Mouse (Mus musculus) neural tube, embryonic 11.5 days (tissue): ENCODE measurements around the gene Exoc3l. TPM values are rescaled to one million over a fixed set of nuclear protein-coding genes. Genes with fewer than 3 reads are reported as not detected.

ENCODE experiments used
- ATAC-seq: fragments of 200-750 bp; cut with Nextera tagmentation; 2 replicates; pipeline ENCODE4 v1.8.0; 2017; ENCODE audit warnings: moderate number of reproducible peaks, mild to moderate bottlenecking, moderate TSS enrichment, moderate library complexity; ENCODE audit not compliant: insufficient read depth, low FRiP score, low TSS enrichment
- DNase-seq: peaks from one replicate; pipeline ENCODE4 v3.0.0-alpha.2; 2015; ENCODE audit warnings: low spot score
- H3K27ac ChIP-seq: fragments of 300-500 bp; sonication (generic); 2 replicates; pipeline ENCODE4 v1.5.1; 2014; ENCODE audit warnings: low read depth, mild to moderate bottlenecking, low read length
- H3K27me3 ChIP-seq: fragments of 300-500 bp; sonication (generic); 2 replicates; pipeline ENCODE4 v1.6.1; 2014; ENCODE audit warnings: mild to moderate bottlenecking, low read length, mixed read lengths; ENCODE audit not compliant: control insufficient read depth, insufficient read depth
- H3K36me3 ChIP-seq: fragments of 300-500 bp; sonication (generic); 2 replicates; pipeline ENCODE4 v1.6.1; 2014; ENCODE audit warnings: mild to moderate bottlenecking, low read length, moderate library complexity, mixed read lengths; ENCODE audit not compliant: control insufficient read depth, insufficient read depth
- H3K4me1 ChIP-seq: fragments of 300-500 bp; sonication (generic); 2 replicates; pipeline ENCODE4 v1.6.1; 2014; ENCODE audit warnings: low read length, mixed read lengths; ENCODE audit not compliant: control insufficient read depth, insufficient read depth
- H3K4me2 ChIP-seq: fragments of 300-500 bp; sonication (generic); 2 replicates; pipeline ENCODE4 v1.6.1; 2014; ENCODE audit warnings: low read depth, mild to moderate bottlenecking, moderate library complexity
- H3K4me3 ChIP-seq: fragments of 300-500 bp; sonication (generic); 2 replicates; pipeline ENCODE4 v1.5.1; 2014; ENCODE audit warnings: low read depth, low read length
- H3K9ac ChIP-seq: fragments of 300-500 bp; sonication (generic); 2 replicates; pipeline ENCODE4 v1.6.1; 2014; ENCODE audit warnings: mild to moderate bottlenecking, low read length
- H3K9me3 ChIP-seq: fragments of 300-500 bp; sonication (generic); 2 replicates; pipeline ENCODE4 v1.6.1; 2016; ENCODE audit warnings: low read length; ENCODE audit not compliant: control insufficient read depth
- WGBS: fragments of 180-500 bp; shearing (Covaris S2); extraction: QIAGEN DNeasy Blood & Tissue Kit; methylation state at CpG from one replicate; pipeline ENCODE4 v1.1.7; 2014; 5-methylcytosine and 5-hydroxymethylcytosine counted together
- polyA plus RNA-seq: library from polyadenylated mRNA; unstranded; fragments of >200 nt; fragmentation: Nextera tagmentation; extraction: Ambion mirVana; gene quantifications from 2 replicates; pipeline ENCODE4 v1.2.1, GENCODE M21; 2014

Exoc3l gene
- polyA plus RNA-seq, 1 experiment from 2014 or later = 12.1 TPM

DNA sequence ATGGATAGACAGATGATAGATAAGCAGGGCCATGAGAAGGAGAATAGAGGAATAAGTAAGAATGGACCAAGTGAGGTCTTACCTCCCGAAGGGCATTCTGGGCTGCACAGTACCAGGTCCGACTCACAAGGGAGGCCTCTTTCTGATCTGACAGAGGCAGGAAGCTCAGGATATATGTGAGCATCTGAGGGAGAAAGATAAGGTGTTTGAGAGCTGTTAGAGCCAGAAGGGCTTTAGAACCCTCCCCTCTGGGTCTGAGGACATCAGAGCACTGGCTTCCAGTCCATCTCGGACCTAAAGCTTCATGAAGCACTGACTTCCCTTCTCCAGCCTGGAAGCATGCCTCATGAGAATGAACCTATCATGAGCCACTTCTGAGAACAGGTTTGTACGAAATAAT, 27.3 kb upstream of the Exoc3l start:
- no peak for DNase-seq
- peaks cover 9% of the 10 kb centered on the region for H3K4me1 ChIP-seq
- H3K9me3 ChIP-seq = no peaks in the 10 kb centered on the region
- no peak overlapping the region for H3K9ac ChIP-seq
- no peak overlapping the region for H3K27ac ChIP-seq
- peaks cover 2% of the 10 kb centered on the region for H3K36me3 ChIP-seq
- WGBS = 89% methylated on average over 4 of the region's 4 CpGs
- ATAC-seq = no peak
- no peak overlapping the region for H3K4me2 ChIP-seq
- H3K4me3 ChIP-seq = no peak overlapping the region
- no peaks in the 10 kb centered on the region for H3K27me3 ChIP-seq

DNA sequence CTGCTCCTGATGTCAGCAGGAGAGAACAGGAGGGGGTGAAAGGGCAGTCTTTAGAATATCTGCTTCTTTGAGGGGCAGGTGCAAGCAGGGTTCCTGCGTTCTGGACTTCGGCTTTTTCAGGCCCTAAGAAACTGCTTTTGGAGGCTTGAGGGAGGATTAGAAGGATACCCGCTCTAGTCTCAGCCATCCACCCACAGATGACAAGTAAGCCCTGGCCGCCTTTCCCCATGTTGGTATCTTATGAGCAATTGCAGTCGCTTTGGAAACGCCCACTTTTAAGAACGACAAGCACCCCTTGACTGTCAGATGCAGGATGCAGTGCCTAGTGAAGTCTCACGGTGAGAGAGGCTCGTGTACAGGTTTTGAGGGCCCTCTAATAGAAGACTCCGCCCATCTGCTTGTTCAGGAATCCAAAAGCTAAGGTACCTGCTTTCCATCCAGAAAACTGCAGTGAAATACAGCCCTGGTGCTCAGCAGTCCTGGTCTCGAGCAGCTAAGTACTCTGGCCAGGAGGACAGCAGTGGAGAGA, 22.8 kb upstream of the Exoc3l start:
- Histone ChIP-seq H3K4me3 (no peak overlapping the region), H3K9me3 (no peaks in the 10 kb centered on the region), H3K4me2 (no peak overlapping the region), H3K4me1 (no peaks in the 10 kb centered on the region), H3K36me3 (peaks cover 13% of the 10 kb centered on the region), H3K27ac (no peak overlapping the region), H3K27me3 (no peaks in the 10 kb centered on the region), H3K9ac (no peak overlapping the region)
- no peak for ATAC-seq
- 85% methylated on average over 11 of the region's 11 CpGs for WGBS
- DNase-seq = no peak

DNA sequence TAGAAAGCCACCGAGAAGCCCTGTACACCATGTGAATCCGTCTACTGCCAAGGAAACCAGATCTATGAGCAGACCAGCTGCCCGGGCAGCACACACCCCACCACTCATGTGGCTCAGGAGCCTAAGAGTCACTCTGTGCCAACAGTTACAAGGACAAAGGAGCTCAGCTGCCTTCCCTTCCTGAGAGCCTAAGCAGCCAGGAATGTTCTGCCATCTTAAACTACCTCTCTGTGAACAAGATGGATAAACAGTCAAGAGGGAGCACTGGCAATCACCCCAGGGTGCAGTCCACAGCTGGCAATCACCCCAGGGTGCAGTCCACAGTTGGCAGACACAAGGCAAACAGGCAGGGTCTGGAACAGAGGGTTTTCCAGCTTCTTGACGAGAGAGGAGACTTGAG, 22.0 kb upstream of the Exoc3l start:
- Histone ChIP-seq H3K27me3 (no peaks in the 10 kb centered on the region), H3K27ac (no peak overlapping the region), H3K9me3 (no peaks in the 10 kb centered on the region), H3K4me2 (no peak overlapping the region), H3K36me3 (peaks cover 13% of the 10 kb centered on the region), H3K9ac (no peak overlapping the region), H3K4me1 (no peaks in the 10 kb centered on the region), H3K4me3 (no peak overlapping the region)
- WGBS = 95% methylated on average over 4 of the region's 4 CpGs
- no peak for ATAC-seq
- DNase-seq = no peak

DNA sequence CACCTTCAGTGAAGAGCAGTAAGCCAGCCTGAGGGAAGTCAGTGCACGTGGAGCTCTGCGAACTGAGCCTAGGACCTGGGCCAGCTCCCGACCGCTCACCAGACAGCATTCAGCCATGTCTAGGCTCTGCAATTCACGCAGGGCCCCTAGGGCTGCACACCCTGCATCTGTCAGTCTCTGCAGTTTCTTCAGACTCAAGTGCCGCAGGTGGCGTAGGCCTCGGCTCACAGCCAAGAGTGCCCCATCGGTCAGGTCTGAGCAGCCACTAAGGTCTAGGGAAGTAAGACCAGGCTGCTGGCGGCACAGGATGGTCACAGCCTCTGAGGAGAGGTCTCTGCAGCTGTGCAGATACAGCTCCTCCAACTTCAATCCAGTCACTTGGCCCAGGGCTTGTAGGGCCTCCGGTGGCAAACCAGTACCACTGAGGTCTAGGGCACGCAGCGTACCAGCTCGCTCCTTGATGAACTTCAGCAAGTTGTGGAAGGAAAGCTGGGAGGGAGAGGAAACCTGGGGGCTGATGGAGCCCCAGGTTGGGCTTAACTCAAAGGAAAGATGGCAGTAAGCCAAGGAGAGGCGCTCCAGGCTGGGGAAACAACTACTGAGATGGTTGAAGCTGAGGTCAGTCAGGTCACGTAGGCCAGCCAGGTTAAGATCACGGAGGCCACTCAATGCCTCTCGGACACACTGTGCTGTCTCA, 19.3 kb upstream of the Exoc3l start:
- DNase-seq (no peak), ATAC-seq (no peak)
- Histone ChIP-seq H3K27me3 (no peaks in the 10 kb centered on the region), H3K4me3 (no peak overlapping the region), H3K27ac (no peak overlapping the region), H3K9me3 (no peaks in the 10 kb centered on the region), H3K9ac (no peak overlapping the region), H3K4me1 (no peaks in the 10 kb centered on the region), H3K36me3 (peaks cover 13% of the 10 kb centered on the region), H3K4me2 (no peak overlapping the region)
- WGBS = 92% methylated on average over 18 of the region's 18 CpGs

DNA sequence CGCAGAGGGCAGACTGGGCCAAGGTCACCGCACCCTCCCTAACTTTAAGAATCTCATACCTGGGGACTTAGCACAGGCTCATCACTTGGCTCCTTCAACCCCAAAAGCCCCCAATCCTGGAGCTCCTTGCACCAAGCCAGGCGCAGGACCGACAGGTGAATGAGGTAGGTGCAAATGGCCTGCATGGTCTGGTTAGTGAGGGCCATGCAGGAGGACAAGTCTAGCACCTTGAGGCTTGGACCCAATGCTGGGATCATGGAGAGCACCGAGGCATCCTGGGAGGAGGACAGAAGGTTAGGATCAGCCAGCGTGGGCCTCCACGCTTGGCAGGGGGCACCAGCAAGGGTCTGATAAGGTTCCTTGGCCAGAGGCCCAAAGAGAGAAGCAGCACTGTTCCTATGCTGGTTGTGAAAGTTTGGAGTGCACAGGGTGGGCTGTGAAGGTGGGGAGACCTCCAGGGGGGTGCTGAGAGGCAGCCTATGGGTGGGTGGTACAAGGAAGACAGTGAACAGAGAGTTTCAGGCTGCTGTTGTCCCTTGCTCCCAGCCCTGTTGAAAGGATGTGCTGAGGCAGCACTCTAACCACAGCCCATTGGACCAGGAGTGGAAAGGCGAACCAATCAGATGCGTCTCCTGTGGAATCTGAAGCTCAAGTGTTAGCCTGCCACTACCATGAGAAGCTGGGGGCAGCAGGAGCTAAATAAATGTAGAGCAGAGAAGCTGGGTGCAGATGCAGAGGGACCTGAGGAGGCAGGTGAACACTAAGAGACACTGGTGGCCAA, 17.9 kb upstream of the Exoc3l start:
- Histone ChIP-seq H3K27me3 (no peaks in the 10 kb centered on the region), H3K36me3 (peaks cover 17% of the 10 kb centered on the region), H3K9ac (no peak overlapping the region), H3K4me2 (no peak overlapping the region), H3K9me3 (no peaks in the 10 kb centered on the region), H3K4me3 (no peak overlapping the region), H3K27ac (no peak overlapping the region), H3K4me1 (no peaks in the 10 kb centered on the region)
- DNase-seq (peak; percentile 9), ATAC-seq (0 out of 2 replicates have a peak, but pooled peaks have one; percentile 11)
- 79% methylated on average over 9 of the region's 9 CpGs for WGBS

DNA sequence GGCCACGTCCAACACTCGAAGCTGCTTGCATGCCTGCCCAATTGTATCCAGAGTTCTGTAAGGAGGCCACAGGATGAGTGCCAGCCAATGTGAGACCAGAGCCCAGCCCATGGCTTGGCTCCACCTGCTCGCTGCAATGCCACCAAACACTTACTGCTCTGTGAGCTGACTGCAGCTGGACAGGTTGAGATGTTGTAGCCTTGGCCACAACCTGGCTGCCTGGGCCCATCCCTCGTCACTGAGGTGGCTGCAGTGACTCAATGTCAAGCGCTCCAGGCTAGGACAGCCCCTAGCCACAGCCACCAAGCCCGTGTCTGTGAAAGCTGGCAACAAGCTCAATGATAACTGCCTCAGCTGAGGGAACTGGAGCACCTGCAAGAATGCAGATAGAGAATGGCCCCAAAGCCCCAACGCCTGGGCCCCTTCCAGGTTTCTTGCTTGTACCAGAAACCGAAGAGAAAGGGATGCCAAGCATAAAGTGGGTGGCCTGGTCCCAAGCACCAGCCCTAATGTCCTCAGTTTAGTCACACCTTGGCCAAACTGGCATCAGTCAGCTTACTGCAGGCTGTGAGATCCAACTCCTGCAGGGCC, 17.1 kb upstream of the Exoc3l start:
- peak; percentile 8 for DNase-seq
- Histone ChIP-seq H3K27ac (no peak overlapping the region), H3K4me2 (no peak overlapping the region), H3K4me1 (no peaks in the 10 kb centered on the region), H3K9ac (no peak overlapping the region), H3K9me3 (no peaks in the 10 kb centered on the region), H3K36me3 (peaks cover 19% of the 10 kb centered on the region), H3K4me3 (no peak overlapping the region), H3K27me3 (no peaks in the 10 kb centered on the region)
- 91% methylated on average over 8 of the region's 8 CpGs for WGBS
- no peak for ATAC-seq

DNA sequence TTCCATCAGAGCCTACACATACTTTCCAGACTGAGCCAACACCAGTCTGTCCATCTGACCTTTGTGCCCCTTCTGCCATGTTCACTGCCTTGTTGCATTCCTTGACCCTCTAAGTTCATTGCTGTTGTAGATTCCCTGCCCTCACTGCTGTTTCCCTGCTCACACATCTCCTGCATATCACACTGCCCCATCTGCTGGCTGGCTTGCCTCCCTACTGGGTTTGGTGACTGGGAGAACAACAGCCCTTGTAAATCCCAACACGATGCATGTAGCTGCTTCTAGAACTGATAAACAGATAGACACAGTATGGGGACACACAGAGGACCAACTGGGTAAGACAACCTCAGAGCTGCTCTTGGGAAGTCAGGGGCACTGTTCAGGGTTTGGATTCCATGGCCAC, 15.8 kb upstream of the Exoc3l start:
- DNase-seq (no peak), ATAC-seq (no peak)
- Histone ChIP-seq H3K36me3 (peaks cover 20% of the 10 kb centered on the region), H3K9ac (no peak overlapping the region), H3K9me3 (no peaks in the 10 kb centered on the region), H3K27me3 (no peaks in the 10 kb centered on the region), H3K4me3 (no peak overlapping the region), H3K4me1 (no peaks in the 10 kb centered on the region), H3K4me2 (no peak overlapping the region), H3K27ac (no peak overlapping the region)
- WGBS = 89% methylated on average over 1 of the region's 1 CpGs

DNA sequence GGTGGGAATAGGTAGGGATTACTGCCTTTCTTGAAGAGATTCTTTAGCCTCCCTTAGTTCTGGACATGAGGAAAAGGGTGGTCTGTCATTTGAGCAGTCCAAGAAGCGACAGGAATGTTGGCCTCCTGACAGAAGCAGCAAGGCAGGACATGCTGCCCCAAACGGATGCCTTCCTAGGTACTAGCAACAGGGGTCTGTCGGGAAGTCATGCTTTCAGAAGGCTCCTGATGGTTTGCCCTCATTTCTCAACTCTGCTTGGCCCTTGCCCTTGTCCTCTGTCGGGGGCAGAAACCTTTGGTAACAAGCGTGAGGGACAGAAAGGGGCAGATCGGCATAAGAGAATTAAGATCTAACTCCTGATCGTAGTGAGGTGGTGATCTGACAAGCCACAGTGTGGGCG, 14.2 kb upstream of the Exoc3l start:
- Histone ChIP-seq H3K36me3 (peaks cover 15% of the 10 kb centered on the region), H3K9ac (no peak overlapping the region), H3K27me3 (no peaks in the 10 kb centered on the region), H3K4me2 (no peak overlapping the region), H3K27ac (no peak overlapping the region), H3K4me1 (peaks cover 8% of the 10 kb centered on the region; the same call in 1 of the 2 replicates), H3K4me3 (no peak overlapping the region), H3K9me3 (no peaks in the 10 kb centered on the region)
- DNase-seq (no peak), ATAC-seq (no peak)
- WGBS = 85% methylated on average over 8 of the region's 8 CpGs
